Mouse (Mus musculus): Measurements from ENCODE around the gene Akap7. TPM values are rescaled to one million over a fixed set of nuclear protein-coding genes. Genes with fewer than 3 reads are reported as not detected.
A peak's percentile ranks its signal among the peaks of the same experiment; 100 is the strongest.

The Akap7 gene
- total and polyA plus RNA-seq, 2 experiments from 2014 or later, result 70.5 to 81.3 TPM

DNA sequence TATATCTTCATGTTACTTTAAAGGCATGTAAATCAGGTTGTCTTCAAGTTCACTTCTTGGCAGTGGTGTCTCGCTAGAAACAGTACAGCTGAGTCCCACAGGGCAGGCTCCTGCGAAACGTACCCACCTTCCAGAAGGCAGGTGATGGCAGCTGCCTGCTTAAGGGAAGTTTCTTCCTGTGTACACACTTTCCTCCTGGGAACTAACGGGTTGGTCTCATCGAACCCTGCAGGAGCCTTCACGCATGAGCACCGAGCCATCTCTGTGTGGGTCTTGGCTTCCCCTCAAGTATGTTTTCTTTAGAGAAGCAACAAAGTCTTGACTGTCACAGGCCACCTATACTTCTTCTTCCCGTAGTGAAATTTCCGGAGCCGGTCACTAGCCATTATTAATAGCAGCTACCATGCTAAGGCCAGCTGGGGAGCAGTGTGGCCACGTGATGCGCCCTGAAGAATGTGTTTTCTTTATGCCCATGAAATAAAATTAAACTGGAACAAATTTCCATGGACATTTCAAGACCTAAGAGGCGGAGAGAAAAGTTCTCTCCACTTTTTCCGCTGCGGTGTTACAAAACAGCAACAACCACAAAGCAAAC, 87.7 kb downstream of the Akap7 start:
- Histone ChIP-seq H3K27ac (ENCODE audit: low read depth, low read length) (no peak overlapping the region), H3K4me2 (ENCODE audit: low read depth, low read length, poor library complexity, severe bottlenecking) (no peak overlapping the region), H3K9me3 (ENCODE audit: low read length) (no peaks in the 10 kb centered on the region), H3K27me3 (ENCODE audit: insufficient read depth, low read length) (no peaks in the 10 kb centered on the region), H3K4me3 (ENCODE audit: low read depth, low read length) (no peak overlapping the region), H3K36me3 (ENCODE audit: insufficient read depth, low read length) (no peaks in the 10 kb centered on the region), H3K4me1 (ENCODE audit: insufficient read depth, low read length) (no peaks in the 10 kb centered on the region), H3K9ac (replicated peaks; ENCODE audit: low read length, poor library complexity, severe bottlenecking) (no peak overlapping the region)
- no peak for DNase-seq (ENCODE audit: low spot score)
- no peak for ATAC-seq (ENCODE audit: low FRiP score)
- 74% methylated on average over 15 of the region's 15 CpGs for WGBS
- TF ChIP-seq CTCF (IDR thresholded peaks at IDR 0.05), result no peak

DNA sequence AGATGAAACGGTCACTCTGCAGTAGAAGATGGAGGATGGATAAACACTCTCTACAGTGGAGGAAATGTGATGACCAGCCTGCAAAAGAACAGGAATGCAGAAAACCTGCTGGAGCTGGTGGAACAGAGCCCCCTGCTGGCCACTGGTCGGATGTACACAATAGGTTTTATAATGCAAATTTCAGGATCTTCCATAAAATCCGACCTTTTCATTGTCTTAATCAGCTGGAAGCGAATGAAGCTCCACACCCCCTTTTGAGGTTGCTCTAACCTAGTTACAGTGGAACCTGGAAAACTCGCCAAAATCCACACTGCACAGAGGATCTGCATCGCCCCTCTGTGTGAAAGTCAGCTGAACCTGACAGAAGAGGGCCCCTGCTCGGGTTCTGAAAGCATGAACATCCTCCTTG, 88.4 kb downstream of the Akap7 start:
- Histone ChIP-seq H3K27ac (ENCODE audit: low read depth, low read length) (no peak overlapping the region), H3K9me3 (ENCODE audit: low read length) (no peaks in the 10 kb centered on the region), H3K4me2 (ENCODE audit: low read depth, low read length, poor library complexity, severe bottlenecking) (peak overlapping the region; percentile 24), H3K4me1 (ENCODE audit: insufficient read depth, low read length) (no peaks in the 10 kb centered on the region), H3K27me3 (ENCODE audit: insufficient read depth, low read length) (no peaks in the 10 kb centered on the region), H3K36me3 (ENCODE audit: insufficient read depth, low read length) (no peaks in the 10 kb centered on the region), H3K4me3 (ENCODE audit: low read depth, low read length) (peak overlapping the region; percentile 16; the same call in 1 of the 2 replicates), H3K9ac (replicated peaks; ENCODE audit: low read length, poor library complexity, severe bottlenecking) (0 out of 2 replicates have a peak overlapping the region, but pooled peaks have one; percentile 44)
- ATAC-seq (ENCODE audit: low FRiP score) (peak; percentile 84; the same call in 1 of the 2 replicates), DNase-seq (ENCODE audit: low spot score) (peak; percentile 85)
- TF ChIP-seq CTCF (IDR thresholded peaks at IDR 0.05), result peak; percentile 95
- 12% methylated on average over 7 of the region's 7 CpGs for WGBS

DNA sequence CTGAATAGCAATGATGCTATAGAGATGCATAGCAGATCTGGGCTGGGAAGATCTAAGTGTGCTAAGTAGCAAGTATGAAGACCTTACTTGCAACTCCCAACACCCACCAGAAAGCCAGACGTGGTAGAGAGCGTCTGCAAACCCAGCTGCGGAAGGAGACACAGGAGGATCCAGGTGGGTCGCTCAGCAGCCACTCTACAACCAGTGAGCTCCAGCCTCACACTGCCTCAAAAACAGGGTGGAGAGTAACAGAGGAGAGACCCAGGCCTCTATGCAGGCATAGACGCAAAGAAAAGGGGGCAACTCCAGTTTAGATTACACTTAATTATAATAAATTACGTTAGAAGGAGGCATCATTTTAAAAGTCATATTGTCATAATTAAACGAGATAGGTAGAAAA, 88.9 kb downstream of the Akap7 start:
- Histone ChIP-seq H3K4me2 (ENCODE audit: low read depth, low read length, poor library complexity, severe bottlenecking) (no peak overlapping the region), H3K27ac (ENCODE audit: low read depth, low read length) (no peak overlapping the region), H3K27me3 (ENCODE audit: insufficient read depth, low read length) (no peaks in the 10 kb centered on the region), H3K4me1 (ENCODE audit: insufficient read depth, low read length) (no peaks in the 10 kb centered on the region), H3K36me3 (ENCODE audit: insufficient read depth, low read length) (no peaks in the 10 kb centered on the region), H3K4me3 (ENCODE audit: low read depth, low read length) (no peak overlapping the region), H3K9ac (replicated peaks; ENCODE audit: low read length, poor library complexity, severe bottlenecking) (no peak overlapping the region), H3K9me3 (ENCODE audit: low read length) (no peaks in the 10 kb centered on the region)
- no peak for DNase-seq (ENCODE audit: low spot score)
- TF ChIP-seq CTCF (IDR thresholded peaks at IDR 0.05), result no peak
- peak; percentile 55; the same call in 1 of the 2 replicates for ATAC-seq (ENCODE audit: low FRiP score)
- 68% methylated on average over 7 of the region's 7 CpGs for WGBS

DNA sequence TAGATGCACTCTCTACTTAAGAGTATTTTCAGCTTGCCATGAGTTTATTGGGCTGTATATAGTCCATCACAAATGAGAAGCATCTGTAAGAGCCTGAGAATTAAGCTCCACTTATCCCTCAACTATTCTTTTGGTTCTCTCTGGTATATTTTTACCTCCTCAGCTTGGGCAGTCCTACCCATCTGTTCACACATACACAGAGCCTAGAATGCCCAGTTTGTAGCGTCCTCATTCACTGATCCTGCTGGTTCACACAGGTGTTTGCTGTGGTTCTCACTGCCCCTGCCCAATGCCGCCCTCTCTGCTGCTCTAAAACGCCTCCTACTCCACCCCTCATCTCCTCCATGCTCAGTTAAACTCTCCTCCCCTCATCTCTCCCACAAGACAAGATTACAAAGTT, 91.7 kb downstream of the Akap7 start:
- Histone ChIP-seq H3K27ac (ENCODE audit: low read depth, low read length) (no peak overlapping the region), H3K27me3 (ENCODE audit: insufficient read depth, low read length) (no peaks in the 10 kb centered on the region), H3K4me2 (ENCODE audit: low read depth, low read length, poor library complexity, severe bottlenecking) (no peak overlapping the region), H3K9ac (replicated peaks; ENCODE audit: low read length, poor library complexity, severe bottlenecking) (no peak overlapping the region), H3K36me3 (ENCODE audit: insufficient read depth, low read length) (no peaks in the 10 kb centered on the region), H3K4me3 (ENCODE audit: low read depth, low read length) (no peak overlapping the region), H3K9me3 (ENCODE audit: low read length) (no peaks in the 10 kb centered on the region), H3K4me1 (ENCODE audit: insufficient read depth, low read length) (no peaks in the 10 kb centered on the region)
- ATAC-seq (ENCODE audit: low FRiP score) (no peak), DNase-seq (ENCODE audit: low spot score) (no peak)
- 95% methylated on average over 3 of the region's 3 CpGs for WGBS
- no peak for TF ChIP-seq CTCF (IDR thresholded peaks at IDR 0.05)

DNA sequence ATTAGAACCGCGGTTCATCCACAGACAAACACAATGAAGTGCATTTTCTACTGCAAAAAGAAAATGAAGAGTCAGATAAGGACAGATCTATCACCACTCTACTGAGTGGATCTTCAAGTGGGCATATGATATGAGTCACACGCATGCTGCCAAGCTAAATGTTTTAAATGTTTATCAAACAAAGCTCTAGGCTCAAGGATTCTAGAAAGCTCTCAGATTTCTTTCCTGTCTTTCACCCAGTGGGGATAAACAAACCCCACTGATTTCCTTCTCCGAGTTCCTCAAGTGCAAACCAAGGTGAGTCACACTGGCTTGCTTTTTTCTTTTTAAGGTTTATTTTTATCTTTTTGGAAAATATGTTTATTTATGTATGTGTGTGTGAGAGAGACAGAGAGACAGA, 94.0 kb downstream of the Akap7 start:
- Histone ChIP-seq H3K4me2 (ENCODE audit: low read depth, low read length, poor library complexity, severe bottlenecking) (no peak overlapping the region), H3K4me1 (ENCODE audit: insufficient read depth, low read length) (no peaks in the 10 kb centered on the region), H3K27me3 (ENCODE audit: insufficient read depth, low read length) (no peaks in the 10 kb centered on the region), H3K4me3 (ENCODE audit: low read depth, low read length) (no peak overlapping the region), H3K9me3 (ENCODE audit: low read length) (no peaks in the 10 kb centered on the region), H3K27ac (ENCODE audit: low read depth, low read length) (no peak overlapping the region), H3K9ac (replicated peaks; ENCODE audit: low read length, poor library complexity, severe bottlenecking) (no peak overlapping the region), H3K36me3 (ENCODE audit: insufficient read depth, low read length) (no peaks in the 10 kb centered on the region)
- DNase-seq (ENCODE audit: low spot score), result no peak
- no peak for TF ChIP-seq CTCF (IDR thresholded peaks at IDR 0.05)
- ATAC-seq (ENCODE audit: low FRiP score), result no peak
- 88% methylated on average over 4 of the region's 4 CpGs for WGBS

DNA sequence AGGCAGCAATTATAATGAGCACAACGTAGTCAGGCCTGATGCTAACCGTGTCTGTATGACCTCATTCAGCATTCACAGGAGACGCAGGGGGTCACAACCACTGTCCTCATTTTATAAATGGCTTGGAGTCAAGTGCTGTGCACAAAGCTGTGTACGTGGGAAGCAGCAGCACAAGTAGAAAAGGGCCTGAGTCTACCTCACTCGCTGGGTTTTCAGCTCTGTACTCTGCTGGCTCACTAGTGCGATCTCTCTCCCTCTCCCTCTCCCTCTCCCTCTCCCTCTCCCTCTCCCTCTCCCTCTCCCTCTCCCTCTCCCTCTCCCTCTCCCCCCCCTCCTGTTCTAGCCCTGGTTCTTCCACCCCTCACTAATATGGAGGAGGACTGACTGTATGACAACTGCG, 99.1 kb downstream of the Akap7 start:
- Histone ChIP-seq H3K4me3 (ENCODE audit: low read depth, low read length) (no peak overlapping the region), H3K27me3 (ENCODE audit: insufficient read depth, low read length) (no peaks in the 10 kb centered on the region), H3K4me1 (ENCODE audit: insufficient read depth, low read length) (no peaks in the 10 kb centered on the region), H3K36me3 (ENCODE audit: insufficient read depth, low read length) (no peaks in the 10 kb centered on the region), H3K27ac (ENCODE audit: low read depth, low read length) (no peak overlapping the region), H3K9me3 (ENCODE audit: low read length) (no peaks in the 10 kb centered on the region), H3K4me2 (ENCODE audit: low read depth, low read length, poor library complexity, severe bottlenecking) (no peak overlapping the region), H3K9ac (replicated peaks; ENCODE audit: low read length, poor library complexity, severe bottlenecking) (no peak overlapping the region)
- TF ChIP-seq CTCF (IDR thresholded peaks at IDR 0.05), result no peak
- WGBS, result 56% methylated on average over 7 of the region's 7 CpGs
- DNase-seq (ENCODE audit: low spot score), result no peak
- no peak for ATAC-seq (ENCODE audit: low FRiP score)
